Mouse (Mus musculus) liver, postnatal 0 days (tissue): Measurements from ENCODE around the gene Hcn4. TPM values are rescaled to one million over a fixed set of nuclear protein-coding genes. Genes with fewer than 3 reads are reported as not detected.

Source experiments
- ATAC-seq: fragments of 200-750 bp; cut with Nextera tagmentation; 2 replicates; pipeline ENCODE4 v1.8.0; 2017; ENCODE audit warnings: mild to moderate bottlenecking, moderate library complexity
- DNase-seq: peaks from one replicate; pipeline ENCODE4 v3.0.0-alpha.2; 2016
- H3K27ac ChIP-seq: fragments of 300-500 bp; sonication (generic); 2 replicates; pipeline ENCODE4 v1.5.1; 2014; ENCODE audit warnings: antibody characterized with exemption, moderate library complexity, mild to moderate bottlenecking, low read depth
- H3K27me3 ChIP-seq: fragments of 300-500 bp; sonication (generic); 2 replicates; pipeline ENCODE4 v1.6.1; 2014; ENCODE audit warnings: low read length, control low read depth, mixed read lengths; ENCODE audit not compliant: insufficient read depth
- H3K36me3 ChIP-seq: fragments of 300-500 bp; sonication (generic); replicated peaks from 2 replicates; pipeline ENCODE4 v1.6.1; 2014; ENCODE audit warnings: mild to moderate bottlenecking, control low read depth, low read length, moderate library complexity, mixed read lengths; ENCODE audit not compliant: insufficient read depth
- H3K4me1 ChIP-seq: fragments of 300-500 bp; sonication (generic); 2 replicates; pipeline ENCODE4 v1.6.1; 2014; ENCODE audit warnings: antibody characterized with exemption, mild to moderate bottlenecking, control low read depth; ENCODE audit not compliant: insufficient read depth
- H3K4me2 ChIP-seq: fragments of 300-500 bp; sonication (generic); 2 replicates; pipeline ENCODE4 v1.6.1; 2014; ENCODE audit warnings: low read depth, mild to moderate bottlenecking, low read length, moderate library complexity, mixed read lengths
- H3K4me3 ChIP-seq: fragments of 300-500 bp; sonication (generic); 2 replicates; pipeline ENCODE4 v1.5.1; 2014; ENCODE audit warnings: low read depth, low read length
- H3K9ac ChIP-seq: fragments of 300-500 bp; sonication (generic); replicated peaks from 2 replicates; pipeline ENCODE4 v1.6.1; 2014; ENCODE audit warnings: mild to moderate bottlenecking, moderate library complexity
- H3K9me3 ChIP-seq: fragments of 300-500 bp; sonication (generic); 2 replicates; pipeline ENCODE4 v1.6.1; 2016; ENCODE audit warnings: mild to moderate bottlenecking, control low read depth, low read length, mixed read lengths
- CTCF ChIP-seq: sonication (generic); IDR thresholded peaks from 2 replicates; pipeline ENCODE4 v1.5.1; 2016; ENCODE audit warnings: antibody characterized with exemption, low read depth
- EP300 ChIP-seq: IDR thresholded peaks from 2 replicates; pipeline ENCODE4 v1.6.1; 2016; ENCODE audit warnings: antibody characterized with exemption, low read depth, mild to moderate bottlenecking
- WGBS: fragments of 180-500 bp; shearing (Covaris S2); extraction: QIAGEN DNeasy Blood & Tissue Kit; methylation state at CpG from one replicate; pipeline ENCODE4 v1.1.7; 2014; ENCODE audit not compliant: insufficient replicate concordance; 5-methylcytosine and 5-hydroxymethylcytosine counted together
- polyA plus RNA-seq: library from polyadenylated mRNA; unstranded; fragments of >200 nt; fragmentation: Nextera tagmentation; extraction: Ambion mirVana; gene quantifications from 2 replicates; pipeline ENCODE4 v1.2.1, GENCODE M21; 2015

The Hcn4 gene
- polyA plus RNA-seq, 1 experiment from 2014 or later = not detected

GRCm38 (mm10) chr9:58802294-58802693, 20.9 kb upstream of the Hcn4 start:
- Histone ChIP-seq H3K27ac (no peak overlapping the region), H3K27me3 (no peaks in the 10 kb centered on the region), H3K4me1 (no peaks in the 10 kb centered on the region), H3K9me3 (no peaks in the 10 kb centered on the region), H3K4me3 (no peak overlapping the region), H3K36me3 (no peaks in the 10 kb centered on the region), H3K4me2 (no peak overlapping the region), H3K9ac (no peak overlapping the region)
- no peak; the same call in 1 of the 2 replicates for ATAC-seq
- TF ChIP-seq EP300 (no peak), CTCF (no peak)
- 29% methylated on average over 4 of the region's 4 CpGs for WGBS
- no peak for DNase-seq

GRCm38 (mm10) chr9:58802802-58803201, 20.4 kb upstream of the Hcn4 start:
- TF ChIP-seq CTCF = no peak
- TF ChIP-seq EP300 = no peak
- ATAC-seq = no peak
- 51% methylated on average over 5 of the region's 5 CpGs for WGBS
- H3K27me3 ChIP-seq = no peaks in the 10 kb centered on the region
- H3K4me1 ChIP-seq = no peaks in the 10 kb centered on the region
- no peak overlapping the region for H3K4me2 ChIP-seq
- H3K27ac ChIP-seq = no peak overlapping the region
- no peaks in the 10 kb centered on the region for H3K9me3 ChIP-seq
- H3K4me3 ChIP-seq = no peak overlapping the region
- H3K36me3 ChIP-seq = no peaks in the 10 kb centered on the region
- no peak for DNase-seq
- H3K9ac ChIP-seq = no peak overlapping the region

GRCm38 (mm10) chr9:58805601-58806318, 17.5 kb upstream of the Hcn4 start:
- no peaks in the 10 kb centered on the region for H3K27me3 ChIP-seq
- no peak for TF ChIP-seq CTCF
- peak overlapping the region; percentile 54 for H3K4me2 ChIP-seq
- no peak overlapping the region for H3K9ac ChIP-seq
- no peaks in the 10 kb centered on the region for H3K4me1 ChIP-seq
- H3K27ac ChIP-seq = no peak overlapping the region
- no peak overlapping the region for H3K4me3 ChIP-seq
- H3K9me3 ChIP-seq = no peaks in the 10 kb centered on the region
- no peaks in the 10 kb centered on the region for H3K36me3 ChIP-seq
- ATAC-seq (no peak), DNase-seq (peak; percentile 83)
- WGBS = 11% methylated on average over 15 of the region's 15 CpGs

- WGBS = 44% methylated on average over 3 of the region's 3 CpGs
- DNase-seq (no peak), ATAC-seq (no peak)
- H3K4me2 ChIP-seq = no peak overlapping the region
- no peaks in the 10 kb centered on the region for H3K9me3 ChIP-seq
- no peak overlapping the region for H3K4me3 ChIP-seq
- H3K4me1 ChIP-seq = no peaks in the 10 kb centered on the region
- 0 out of 2 replicates have a peak, but pooled peaks cover 1% of the 10 kb centered on the region for H3K27me3 ChIP-seq
- no peak overlapping the region for H3K27ac ChIP-seq
- no peak for TF ChIP-seq CTCF
- no peak for TF ChIP-seq EP300
- no peaks in the 10 kb centered on the region for H3K36me3 ChIP-seq
- no peak overlapping the region for H3K9ac ChIP-seq
These were observed 12.0 kb upstream of the Hcn4 start for GRCm38 (mm10) chr9:58811171-58811570.

GRCm38 (mm10) chr9:58815552-58816260, 7.5 kb upstream of the Hcn4 start:
- no peak overlapping the region for H3K4me2 ChIP-seq
- no peak overlapping the region for H3K27ac ChIP-seq
- DNase-seq (no peak), ATAC-seq (no peak)
- no peaks in the 10 kb centered on the region for H3K4me1 ChIP-seq
- WGBS = 50% methylated on average over 15 of the region's 15 CpGs
- H3K36me3 ChIP-seq = no peaks in the 10 kb centered on the region
- no peak overlapping the region for H3K9ac ChIP-seq
- no peak for TF ChIP-seq EP300
- no peak for TF ChIP-seq CTCF
- H3K9me3 ChIP-seq = no peaks in the 10 kb centered on the region
- H3K27me3 ChIP-seq = peaks cover 26% of the 10 kb centered on the region
- H3K4me3 ChIP-seq = no peak overlapping the region

- Histone ChIP-seq H3K27me3 (peaks cover 33% of the 10 kb centered on the region), H3K4me3 (no peak overlapping the region), H3K4me1 (no peaks in the 10 kb centered on the region), H3K36me3 (no peaks in the 10 kb centered on the region), H3K4me2 (no peak overlapping the region), H3K9ac (no peak overlapping the region), H3K9me3 (no peaks in the 10 kb centered on the region), H3K27ac (no peak overlapping the region)
- DNase-seq (no peak), ATAC-seq (no peak)
- 57% methylated on average over 9 of the region's 9 CpGs for WGBS
- TF ChIP-seq EP300 (no peak), CTCF (no peak)
These were observed 6.8 kb upstream of the Hcn4 start for GRCm38 (mm10) chr9:58816458-58816857.
